Mouse (Mus musculus): Measurements from ENCODE around the gene Hist2h4. TPM values are rescaled to one million over a fixed set of nuclear protein-coding genes. Genes with fewer than 3 reads are reported as not detected.

Gene Hist2h4
- 2.3 TPM for polyA plus RNA-seq (2015; fragmentation: Illumina TruSeq; extraction: RNeasy Lipid Tissue Mini Kit (QIAGEN cat#74804); ENCODE audit: insufficient read depth, low replicate concordance)

DNA sequence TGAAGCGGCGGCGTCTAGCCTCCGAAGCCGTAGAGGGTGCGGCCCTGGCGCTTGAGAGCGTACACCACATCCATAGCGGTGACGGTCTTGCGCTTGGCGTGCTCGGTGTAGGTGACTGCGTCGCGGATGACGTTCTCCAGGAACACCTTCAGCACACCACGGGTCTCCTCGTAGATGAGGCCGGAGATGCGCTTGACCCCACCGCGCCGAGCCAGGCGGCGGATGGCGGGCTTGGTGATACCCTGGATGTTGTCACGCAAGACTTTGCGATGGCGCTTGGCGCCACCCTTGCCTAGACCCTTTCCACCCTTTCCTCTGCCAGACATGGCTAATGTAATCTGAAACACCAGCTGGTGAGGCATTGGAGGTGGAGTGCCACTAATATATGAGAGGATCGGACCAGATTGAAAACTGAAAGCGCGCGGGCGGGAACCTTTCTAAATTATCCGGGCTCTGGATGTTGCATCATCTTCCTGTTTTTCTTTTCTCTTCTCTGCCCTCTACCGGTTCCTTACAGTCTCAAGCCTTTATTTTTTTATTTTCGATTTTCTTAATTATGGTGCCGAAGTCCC lies at the start of gene Hist2h4:
Gene Hist2h4, minus strand, starts transcription at position 333 of the 572 bp plus-strand sequence.

DNA sequence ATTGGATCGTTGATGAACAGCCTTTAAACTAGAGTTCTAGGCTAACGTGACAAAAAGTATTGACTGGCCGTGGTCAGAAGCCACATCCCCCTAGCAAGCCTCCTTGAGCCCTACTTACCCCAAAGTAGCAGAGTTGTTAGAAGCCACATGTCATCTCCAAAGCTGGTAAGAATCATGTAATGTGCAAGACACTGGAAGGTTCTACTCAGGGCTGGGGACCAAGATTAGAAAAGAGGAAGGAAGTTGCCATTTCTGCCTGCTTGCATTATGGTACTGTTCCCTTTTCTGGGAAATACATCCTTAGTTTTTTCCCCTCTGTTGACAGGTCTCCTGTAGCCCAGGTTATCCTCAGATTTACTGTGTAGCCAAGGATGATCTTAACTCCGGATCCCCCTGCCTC lies 30.7 kb upstream of the Hist2h4 start, which contains the start of gene Fcgr1:
Gene Fcgr1, minus strand, starts transcription at position 183 of the 400 bp plus-strand sequence.

DNA sequence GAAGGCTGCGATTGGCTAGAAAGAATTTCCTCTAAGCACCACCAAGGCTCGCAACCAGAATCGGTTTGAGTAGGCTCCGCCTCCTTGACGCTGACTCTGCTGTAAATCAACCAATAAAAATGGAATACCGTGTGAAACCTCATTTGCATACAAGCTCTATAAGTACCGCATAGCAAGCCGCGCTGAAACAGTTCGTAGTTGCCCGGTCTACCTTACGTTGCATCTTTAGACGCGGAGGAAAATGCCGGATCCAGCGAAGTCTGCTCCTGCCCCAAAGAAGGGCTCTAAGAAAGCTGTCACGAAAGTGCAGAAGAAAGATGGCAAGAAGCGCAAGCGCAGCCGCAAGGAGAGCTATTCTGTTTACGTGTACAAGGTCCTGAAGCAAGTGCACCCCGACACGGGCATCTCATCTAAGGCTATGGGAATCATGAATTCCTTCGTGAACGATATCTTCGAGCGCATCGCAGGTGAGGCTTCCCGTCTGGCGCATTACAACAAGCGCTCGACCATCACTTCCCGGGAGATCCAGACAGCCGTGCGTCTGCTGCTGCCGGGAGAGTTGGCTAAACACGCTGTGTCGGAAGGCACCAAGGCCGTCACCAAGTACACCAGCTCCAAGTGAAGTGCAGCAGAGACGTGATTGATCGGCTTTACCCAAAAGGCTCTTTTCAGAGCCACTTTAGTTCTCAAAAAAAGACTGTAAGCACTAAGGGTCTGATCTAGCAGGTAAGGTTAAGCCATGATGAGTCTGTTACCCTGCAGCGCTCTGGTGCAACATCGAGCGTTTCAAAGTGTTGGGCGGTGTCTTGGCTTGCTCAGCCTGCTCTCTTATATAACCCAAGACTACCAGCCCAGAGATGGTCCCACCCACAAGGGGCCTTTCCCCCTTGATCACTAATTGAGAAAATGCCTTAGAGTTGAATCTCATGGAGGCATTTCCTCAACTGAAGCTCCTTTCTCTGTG lies 6.7 kb upstream of the Hist2h4 start, which contains the start of gene Hist2h2bb:
Gene Hist2h2bb, plus strand, starts transcription at position 242 of the 964 bp plus-strand sequence.

DNA sequence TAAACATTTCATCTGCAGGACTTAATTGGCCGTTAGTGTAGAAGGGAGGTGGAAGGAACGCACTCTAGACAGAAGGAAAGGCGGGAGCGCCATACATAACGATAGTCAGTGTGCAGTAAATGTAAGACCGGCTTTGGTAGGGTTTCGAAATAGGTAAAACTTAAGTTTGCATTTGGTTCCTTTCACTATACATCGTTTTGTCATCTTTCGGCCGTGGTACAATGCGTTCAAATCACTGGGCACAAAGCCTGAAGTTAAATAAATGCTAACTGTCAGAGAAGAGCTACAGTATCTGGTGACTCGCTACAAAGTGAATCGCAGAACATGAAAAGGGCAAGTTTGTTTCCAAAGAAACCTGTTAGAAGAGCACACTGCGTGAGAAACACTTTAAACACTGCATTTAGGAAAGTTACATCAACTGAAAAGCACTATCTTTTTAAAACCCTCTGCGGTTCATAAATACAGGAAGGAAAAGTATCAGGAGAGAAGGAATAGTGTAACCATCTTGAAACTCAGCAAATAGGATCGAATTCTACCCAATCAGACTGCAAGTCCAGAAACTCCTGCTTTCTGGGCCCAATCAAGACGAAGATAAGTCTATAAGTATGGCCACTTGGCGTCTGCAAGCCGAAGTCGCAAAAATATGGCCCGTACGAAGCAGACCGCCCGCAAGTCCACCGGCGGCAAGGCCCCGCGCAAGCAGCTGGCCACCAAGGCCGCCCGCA lies 5.1 kb upstream of the Hist2h4 start, which contains the start of gene Hist2h3b:
Gene Hist2h3b, plus strand, starts transcription at position 604 of the 725 bp plus-strand sequence.

GRCm38 (mm10) chr3:96246427-96246856 lies 16.7 kb downstream of the Hist2h4 start, which contains the start of gene Hist2h3c1:
Gene Hist2h3c1 (plus strand): TSS chr3:96246685.

DNA sequence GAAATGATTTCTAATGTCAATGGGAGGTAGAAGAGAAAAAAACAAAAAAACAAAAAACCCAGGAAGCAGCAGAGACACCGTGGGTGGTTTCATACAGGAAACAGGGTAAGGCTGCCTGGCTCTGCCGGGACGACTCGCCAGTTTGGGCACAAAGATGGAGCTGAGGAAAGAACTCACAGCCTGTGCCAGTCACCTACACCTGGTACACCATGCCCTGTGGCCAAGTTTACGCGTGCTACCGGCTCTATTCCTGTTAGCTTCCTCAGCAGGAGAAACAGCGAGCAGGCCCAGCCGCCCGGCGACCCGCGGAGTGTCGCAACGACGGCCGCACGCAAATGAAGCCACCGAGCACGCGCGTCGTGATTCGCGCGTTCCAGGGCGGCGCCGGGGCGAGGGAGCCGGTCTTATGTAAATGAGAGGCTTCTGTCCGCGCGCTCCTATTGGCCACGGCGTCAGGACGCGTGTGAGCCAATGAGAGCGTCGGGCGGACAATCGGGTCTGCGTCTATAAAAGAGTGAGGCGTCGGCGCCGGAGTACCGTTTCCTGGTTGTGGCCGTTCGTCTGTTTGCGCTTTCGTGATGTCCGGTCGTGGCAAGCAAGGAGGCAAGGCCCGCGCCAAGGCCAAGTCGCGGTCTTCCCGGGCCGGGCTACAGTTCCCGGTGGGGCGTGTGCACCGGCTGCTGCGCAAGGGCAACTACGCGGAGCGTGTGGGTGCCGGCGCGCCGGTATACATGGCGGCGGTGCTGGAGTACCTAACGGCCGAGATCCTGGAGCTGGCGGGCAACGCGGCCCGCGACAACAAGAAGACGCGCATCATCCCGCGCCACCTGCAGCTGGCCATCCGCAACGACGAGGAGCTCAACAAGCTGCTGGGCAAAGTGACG lies 17.9 kb downstream of the Hist2h4 start, which contains the start of gene Hist2h2aa1:
Gene Hist2h2aa1, plus strand, starts transcription at position 495 of the 884 bp plus-strand sequence.

GRCm38 (mm10) chr3:96239949-96240798 lies 22.9 kb downstream of the Hist2h4 start, which contains the start of gene Hist2h2aa2:
Gene Hist2h2aa2 (minus strand): TSS chr3:96240276.

DNA sequence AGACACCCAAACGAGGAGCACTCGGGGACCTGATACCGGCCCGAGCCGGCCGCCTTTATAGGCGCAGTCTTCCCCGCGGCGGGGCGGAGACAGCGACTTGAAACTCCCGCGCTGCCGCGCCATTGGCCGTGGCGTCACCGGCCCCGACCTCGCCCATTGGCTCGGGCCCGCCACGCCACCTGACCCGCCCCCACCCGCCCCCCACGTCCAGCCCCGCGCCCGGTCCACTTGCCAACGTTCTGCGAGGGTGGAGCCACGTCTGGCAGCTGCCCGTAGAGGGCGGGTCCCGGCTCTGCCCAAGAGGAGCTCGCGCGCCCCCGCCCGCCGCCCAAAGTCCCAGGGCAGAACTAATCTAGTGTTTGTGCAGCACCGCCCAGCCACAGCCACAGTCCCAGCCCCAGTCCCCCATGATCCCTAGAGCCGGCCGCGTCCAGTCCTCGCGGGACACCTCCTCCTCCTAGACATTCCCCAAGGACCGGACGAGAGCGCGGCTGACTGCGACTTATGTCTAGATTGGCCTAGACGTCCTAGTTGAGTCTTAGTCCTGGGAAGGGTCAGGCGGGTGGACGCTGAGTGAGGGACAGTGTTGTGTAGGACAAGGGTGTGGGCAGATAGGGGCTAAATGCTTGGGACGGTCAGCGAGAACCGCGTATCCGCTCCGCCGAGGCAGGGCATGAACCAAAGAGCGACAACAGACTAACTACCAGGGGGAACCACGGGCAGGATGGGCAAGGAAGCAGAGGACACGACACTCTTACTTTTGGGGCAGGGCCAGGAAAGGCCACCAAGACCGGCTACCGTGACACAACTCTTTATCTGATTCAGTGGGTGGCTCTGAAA lies 23.9 kb downstream of the Hist2h4 start, which contains the start of gene Hist2h3c2:
Gene Hist2h3c2, minus strand, starts transcription at position 174 of the 840 bp plus-strand sequence.

DNA sequence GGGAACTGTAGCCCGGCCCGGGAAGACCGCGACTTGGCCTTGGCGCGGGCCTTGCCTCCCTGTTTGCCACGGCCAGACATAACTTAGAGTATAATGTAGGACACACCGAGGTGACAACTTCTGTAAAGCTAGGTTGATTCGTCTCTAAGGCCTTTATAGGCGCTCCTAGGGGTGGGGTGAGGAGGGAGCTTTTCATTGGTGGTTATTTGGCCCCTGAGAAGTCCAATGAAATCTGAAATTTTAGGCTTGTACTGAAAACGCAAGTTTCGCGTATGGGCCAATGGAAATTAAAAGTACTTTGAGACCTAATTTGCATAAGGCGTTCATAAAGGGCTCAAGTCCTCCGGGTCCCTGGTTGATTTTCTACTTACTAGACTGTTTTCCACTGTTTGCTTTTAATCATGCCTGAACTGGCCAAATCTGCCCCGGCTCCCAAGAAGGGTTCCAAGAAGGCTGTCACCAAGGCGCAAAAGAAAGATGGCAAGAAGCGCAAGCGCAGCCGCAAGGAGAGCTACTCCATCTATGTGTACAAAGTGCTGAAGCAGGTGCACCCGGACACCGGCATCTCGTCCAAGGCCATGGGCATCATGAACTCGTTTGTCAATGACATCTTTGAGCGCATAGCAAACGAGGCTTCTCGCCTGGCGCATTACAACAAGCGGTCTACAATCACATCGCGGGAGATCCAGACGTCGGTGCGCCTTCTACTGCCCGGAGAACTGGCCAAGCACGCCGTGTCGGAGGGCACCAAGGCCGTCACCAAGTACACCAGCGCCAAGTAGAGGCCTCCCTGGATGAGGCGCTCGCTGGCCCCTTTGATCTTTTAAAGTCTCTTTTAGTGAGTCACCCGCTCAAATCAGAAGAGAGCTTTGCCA lies 42.1 kb downstream of the Hist2h4 start, which contains the start of the genes Hist2h2ac and Hist2h2be:
Gene Hist2h2ac, minus strand, starts transcription at position 116 of the 875 bp plus-strand sequence.
Gene Hist2h2be, plus strand, starts transcription at position 355 of the 875 bp plus-strand sequence.

DNA sequence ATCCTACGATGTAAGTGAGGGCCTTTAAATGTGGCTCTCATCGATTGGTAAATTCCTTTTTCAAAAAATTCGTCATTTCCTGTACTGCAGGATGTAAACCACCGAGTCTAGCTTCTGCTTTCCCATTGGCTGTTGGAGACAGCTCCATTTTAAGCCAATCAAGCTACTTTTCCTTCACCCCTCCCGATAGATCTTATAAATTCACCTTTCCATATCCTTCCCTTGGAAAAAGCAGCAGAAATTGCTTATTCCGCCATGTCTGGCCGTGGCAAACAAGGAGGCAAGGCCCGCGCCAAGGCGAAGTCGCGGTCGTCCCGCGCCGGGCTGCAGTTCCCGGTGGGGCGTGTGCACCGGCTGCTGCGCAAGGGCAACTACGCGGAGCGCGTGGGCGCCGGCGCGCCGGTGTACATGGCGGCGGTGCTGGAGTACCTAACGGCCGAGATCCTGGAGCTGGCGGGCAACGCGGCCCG lies 43.4 kb downstream of the Hist2h4 start, which contains the start of the genes Bola1 and Hist2h2ab:
Gene Bola1, minus strand, starts transcription at position 49 of the 470 bp plus-strand sequence.
Gene Hist2h2ab, plus strand, starts transcription at position 205 of the 470 bp plus-strand sequence.

Other genes starting within 250 kb of the Hist2h4 start
- gene Vps45, start 204.8 kb downstream of the Hist2h4 start, polyA plus RNA-seq (2015; fragmentation: Illumina TruSeq; extraction: RNeasy Lipid Tissue Mini Kit (QIAGEN cat#74804); ENCODE audit: insufficient read depth, low replicate concordance), result 36.0 TPM
- gene Otud7b, start 158.8 kb downstream of the Hist2h4 start, polyA plus RNA-seq (2015; fragmentation: Illumina TruSeq; extraction: RNeasy Lipid Tissue Mini Kit (QIAGEN cat#74804); ENCODE audit: insufficient read depth, low replicate concordance), result 20.5 TPM
- gene Mtmr11, start 101.3 kb downstream of the Hist2h4 start, polyA plus RNA-seq (2015; fragmentation: Illumina TruSeq; extraction: RNeasy Lipid Tissue Mini Kit (QIAGEN cat#74804); ENCODE audit: insufficient read depth, low replicate concordance), result 3.9 TPM
- 29.1 TPM for gene Sf3b4, start 91.0 kb downstream of the Hist2h4 start, polyA plus RNA-seq (2015; fragmentation: Illumina TruSeq; extraction: RNeasy Lipid Tissue Mini Kit (QIAGEN cat#74804); ENCODE audit: insufficient read depth, low replicate concordance)
- 2.7 TPM for gene Sv2a, start 82.2 kb downstream of the Hist2h4 start, polyA plus RNA-seq (2015; fragmentation: Illumina TruSeq; extraction: RNeasy Lipid Tissue Mini Kit (QIAGEN cat#74804); ENCODE audit: insufficient read depth, low replicate concordance)
- 1.8 TPM for gene Bola1, start 43.6 kb downstream of the Hist2h4 start, polyA plus RNA-seq (2015; fragmentation: Illumina TruSeq; extraction: RNeasy Lipid Tissue Mini Kit (QIAGEN cat#74804); ENCODE audit: insufficient read depth, low replicate concordance)
- gene Hist2h2ab, start 43.4 kb downstream of the Hist2h4 start, polyA plus RNA-seq (2015; fragmentation: Illumina TruSeq; extraction: RNeasy Lipid Tissue Mini Kit (QIAGEN cat#74804); ENCODE audit: insufficient read depth, low replicate concordance), result not detected
- gene Hist2h2ac, start 42.4 kb downstream of the Hist2h4 start, polyA plus RNA-seq (2015; fragmentation: Illumina TruSeq; extraction: RNeasy Lipid Tissue Mini Kit (QIAGEN cat#74804); ENCODE audit: insufficient read depth, low replicate concordance), result not detected
- gene Hist2h2be, start 42.2 kb downstream of the Hist2h4 start, polyA plus RNA-seq (2015; fragmentation: Illumina TruSeq; extraction: RNeasy Lipid Tissue Mini Kit (QIAGEN cat#74804); ENCODE audit: insufficient read depth, low replicate concordance), result 21.3 TPM
- gene Hist2h3c2, start 24.2 kb downstream of the Hist2h4 start, polyA plus RNA-seq (2015; fragmentation: Illumina TruSeq; extraction: RNeasy Lipid Tissue Mini Kit (QIAGEN cat#74804); ENCODE audit: insufficient read depth, low replicate concordance), result 0.76 TPM
- gene Hist2h2aa2, start 23.0 kb downstream of the Hist2h4 start, polyA plus RNA-seq (2015; fragmentation: Illumina TruSeq; extraction: RNeasy Lipid Tissue Mini Kit (QIAGEN cat#74804); ENCODE audit: insufficient read depth, low replicate concordance), result not detected
- not detected for gene Hist2h2aa1, start 17.8 kb downstream of the Hist2h4 start, polyA plus RNA-seq (2015; fragmentation: Illumina TruSeq; extraction: RNeasy Lipid Tissue Mini Kit (QIAGEN cat#74804); ENCODE audit: insufficient read depth, low replicate concordance)
- gene Hist2h3c1, start 16.6 kb downstream of the Hist2h4 start, polyA plus RNA-seq (2015; fragmentation: Illumina TruSeq; extraction: RNeasy Lipid Tissue Mini Kit (QIAGEN cat#74804); ENCODE audit: insufficient read depth, low replicate concordance), result 3.5 TPM
- not detected for gene Hist2h3b, start 5.3 kb upstream of the Hist2h4 start, polyA plus RNA-seq (2015; fragmentation: Illumina TruSeq; extraction: RNeasy Lipid Tissue Mini Kit (QIAGEN cat#74804); ENCODE audit: insufficient read depth, low replicate concordance)
- not detected for gene Hist2h2bb, start 6.4 kb upstream of the Hist2h4 start, polyA plus RNA-seq (2015; fragmentation: Illumina TruSeq; extraction: RNeasy Lipid Tissue Mini Kit (QIAGEN cat#74804); ENCODE audit: insufficient read depth, low replicate concordance)
- 7.4 TPM for gene Fcgr1, start 30.7 kb upstream of the Hist2h4 start, polyA plus RNA-seq (2015; fragmentation: Illumina TruSeq; extraction: RNeasy Lipid Tissue Mini Kit (QIAGEN cat#74804); ENCODE audit: insufficient read depth, low replicate concordance)
- gene BC107364, start 189.0 kb upstream of the Hist2h4 start, polyA plus RNA-seq (2015; fragmentation: Illumina TruSeq; extraction: RNeasy Lipid Tissue Mini Kit (QIAGEN cat#74804); ENCODE audit: insufficient read depth, low replicate concordance), result not detected

All from spleen, adult 10 weeks (tissue).